Mouse (Mus musculus) brain, embryonic 14.5 days (tissue): ENCODE measurements around the gene Gm6367. TPM values are rescaled to one million over a fixed set of nuclear protein-coding genes. Genes with fewer than 3 reads are reported as not detected.
"Not testable (repeated sequence)": the region's sequence is repeated elsewhere in the genome, so short reads cannot be mapped to it uniquely, and the experiment has no call there.

Experiments
- DNase-seq: peaks from one replicate; pipeline ENCODE4 v3.0.0-alpha.2; 2011; ENCODE audit warnings: low read depth
- polyA plus RNA-seq: library from polyadenylated mRNA; depleted of rRNA; stranded (reverse); fragments of >200 nt; gene quantifications from 2 replicates; pipeline ENCODE4 v1.2.3, GENCODE M21; 2012; rRNA removed

The Gm6367 gene
- polyA plus RNA-seq = not detected in 2 replicates

DNA sequence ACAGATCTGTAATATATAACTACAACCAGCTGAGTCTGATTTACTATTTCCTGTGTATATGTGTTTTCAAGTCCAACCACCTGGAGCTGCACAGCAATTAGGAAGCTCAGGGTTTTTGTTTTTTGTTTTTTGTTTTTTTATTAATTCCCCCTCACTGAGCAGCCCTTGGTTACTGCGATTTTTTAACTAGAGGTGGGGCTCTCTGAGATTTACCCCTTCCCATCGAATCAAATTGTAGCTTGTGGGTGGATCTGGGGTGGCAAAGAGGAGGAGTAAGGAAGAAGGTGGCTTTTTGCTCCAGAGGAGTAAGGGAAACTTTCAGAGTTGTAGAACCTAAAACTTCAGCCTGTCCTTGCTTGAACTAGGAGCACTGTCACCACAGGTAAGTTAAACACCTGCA, at the start of gene Gm6367:
Gm6367 (plus strand) TSS at position 301 of the 400 bp plus-strand sequence.
- DNase-seq = not testable (repeated sequence)

Other genes starting within 250 kb of the Gm6367 start
- not detected in 2 replicates for gene Gm3183, start 123.2 kb upstream of the Gm6367 start, polyA plus RNA-seq
- not detected in 2 replicates for gene Gm7942, start 118.3 kb downstream of the Gm6367 start, polyA plus RNA-seq
- not detected in 2 replicates for gene Gm16513, start 194.0 kb downstream of the Gm6367 start, polyA plus RNA-seq